Mouse (Mus musculus) liver, postnatal 0 days (tissue): ENCODE measurements around the gene Pde10a.

Experiments
- CTCF ChIP-seq: sonication (generic); IDR thresholded peaks from 2 replicates; pipeline ENCODE4 v1.5.1; 2016; ENCODE audit warnings: antibody characterized with exemption, low read depth
- EP300 ChIP-seq: IDR thresholded peaks from 2 replicates; pipeline ENCODE4 v1.6.1; 2016; ENCODE audit warnings: antibody characterized with exemption, low read depth, mild to moderate bottlenecking

DNA sequence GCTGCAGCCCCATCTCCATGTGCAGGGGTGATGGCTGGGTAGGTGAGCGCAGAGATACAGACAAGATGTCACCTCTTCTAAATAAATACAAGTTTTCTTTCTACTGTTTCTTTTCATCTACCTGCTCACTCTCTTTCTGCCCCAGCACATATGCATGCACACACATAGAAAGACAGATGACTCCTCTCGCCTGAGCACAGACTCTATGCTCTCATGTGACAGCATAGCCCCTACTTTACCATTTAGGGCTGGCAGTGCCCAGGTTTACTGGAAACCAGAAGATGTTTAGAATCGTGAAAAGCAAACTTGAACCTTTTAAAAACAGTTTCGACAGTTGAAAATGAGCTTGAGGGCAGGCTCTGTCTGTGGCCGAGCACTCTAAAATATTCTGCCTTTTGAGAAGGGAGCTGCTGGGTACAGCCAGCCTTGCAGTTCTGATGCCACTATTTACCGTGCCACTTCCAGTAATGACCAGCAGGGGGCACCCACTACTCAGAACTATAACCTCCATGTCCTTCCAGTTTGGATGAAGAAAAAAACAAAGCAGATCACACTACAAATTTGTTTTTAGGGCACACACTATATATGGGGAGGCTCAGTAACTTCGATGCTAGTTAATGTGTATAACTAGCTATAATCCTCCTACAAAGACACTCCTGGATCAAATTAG, 88.8 kb downstream of the Pde10a start:
- peak; percentile 86 for TF ChIP-seq CTCF
- TF ChIP-seq EP300, result no peak
